Mouse (Mus musculus): ENCODE measurements around the gene Mthfd1. TPM values are rescaled to one million over a fixed set of nuclear protein-coding genes. Genes with fewer than 3 reads are reported as not detected.

Gene Mthfd1
- polyA plus RNA-seq, 1 experiment: 30.6 TPM

DNA sequence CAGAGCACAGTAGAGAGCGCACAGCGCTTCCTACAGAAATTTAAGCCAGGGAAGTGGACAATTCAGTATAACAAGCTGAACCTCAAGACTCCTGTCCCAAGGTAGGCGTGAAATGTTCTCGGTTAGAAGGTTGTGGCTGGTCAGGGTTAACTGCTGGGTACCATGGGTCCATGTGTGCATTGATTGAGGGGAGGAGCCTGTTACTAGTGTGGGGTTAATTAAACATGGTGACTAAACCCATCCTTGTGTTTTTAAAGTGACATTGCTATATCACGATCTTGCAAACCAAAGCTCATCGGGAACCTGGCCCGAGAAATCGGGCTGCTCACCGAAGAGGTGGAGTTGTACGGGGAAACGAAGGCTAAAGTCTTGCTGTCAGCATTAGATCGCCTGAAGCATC, 34.3 kb downstream of the Mthfd1 start:
- TF ChIP-seq FLI1 (IDR thresholded peaks at IDR 0.05; ENCODE audit: low read length) (no peak), GATA1 (IDR thresholded peaks at IDR 0.05; ENCODE audit: borderline replicate concordance, low read length) (no peak)
- no peaks in the 10 kb centered on the region for H3K9me3 ChIP-seq
- no peaks in the 10 kb centered on the region for H3K27me3 ChIP-seq (replicated peaks)
- H3K4me1 ChIP-seq: peaks cover 12% of the 10 kb centered on the region
- peaks cover 89% of the 10 kb centered on the region for H3K36me3 ChIP-seq (replicated peaks; ENCODE audit: low read length)
- no peak overlapping the region for H3K4me3 ChIP-seq (replicated peaks)

DNA sequence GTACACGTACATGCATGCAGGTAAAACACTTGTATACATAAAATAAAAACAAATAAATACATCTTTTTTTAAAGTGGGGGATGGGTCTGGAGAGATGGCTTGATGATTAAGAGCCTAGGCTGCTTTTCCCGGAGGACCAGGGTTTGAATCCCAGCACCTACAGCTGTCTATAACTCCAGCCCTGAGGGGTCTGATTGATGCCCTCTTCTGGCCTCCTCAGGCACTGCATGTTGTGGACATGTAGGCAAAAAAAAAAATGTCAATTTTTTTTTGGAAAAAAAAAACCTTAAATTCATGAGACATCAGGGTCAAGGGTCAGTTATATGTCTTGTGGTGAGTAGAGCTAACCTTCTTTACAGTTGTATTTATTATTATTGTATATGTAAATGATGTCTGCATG, 35.2 kb downstream of the Mthfd1 start:
- Histone ChIP-seq H3K4me1 (peaks cover 14% of the 10 kb centered on the region), H3K27me3 (replicated peaks) (no peaks in the 10 kb centered on the region), H3K4me3 (replicated peaks) (no peak overlapping the region), H3K9me3 (no peaks in the 10 kb centered on the region), H3K36me3 (replicated peaks; ENCODE audit: low read length) (peaks cover 91% of the 10 kb centered on the region)
- no peak for TF ChIP-seq FLI1 (IDR thresholded peaks at IDR 0.05; ENCODE audit: low read length)
- TF ChIP-seq GATA1 (IDR thresholded peaks at IDR 0.05; ENCODE audit: borderline replicate concordance, low read length): no peak

DNA sequence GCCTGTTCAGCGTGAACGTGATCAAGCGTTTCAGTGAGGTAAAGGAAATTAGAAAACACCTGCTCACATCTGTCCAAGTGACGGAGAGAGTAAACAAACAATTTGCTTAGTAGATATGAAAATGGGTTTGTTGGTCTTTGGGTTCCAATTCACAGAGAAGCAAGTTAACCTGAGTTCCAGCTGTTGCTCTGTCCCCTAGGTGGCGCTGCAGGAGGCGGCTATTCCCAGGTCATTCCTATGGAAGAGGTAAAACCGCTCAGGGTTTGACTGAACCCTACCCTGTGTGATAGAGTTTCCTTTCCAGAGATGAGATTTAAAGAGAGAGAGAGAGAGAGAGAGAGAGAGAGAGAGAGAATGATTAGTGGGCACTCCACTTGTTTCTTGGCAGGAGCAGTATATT, 38.1 kb downstream of the Mthfd1 start:
- Histone ChIP-seq H3K36me3 (replicated peaks; ENCODE audit: low read length) (peaks cover 95% of the 10 kb centered on the region), H3K9me3 (no peaks in the 10 kb centered on the region), H3K4me1 (peaks cover 31% of the 10 kb centered on the region), H3K27me3 (replicated peaks) (no peaks in the 10 kb centered on the region), H3K4me3 (replicated peaks) (no peak overlapping the region)
- TF ChIP-seq FLI1 (IDR thresholded peaks at IDR 0.05; ENCODE audit: low read length): no peak

DNA sequence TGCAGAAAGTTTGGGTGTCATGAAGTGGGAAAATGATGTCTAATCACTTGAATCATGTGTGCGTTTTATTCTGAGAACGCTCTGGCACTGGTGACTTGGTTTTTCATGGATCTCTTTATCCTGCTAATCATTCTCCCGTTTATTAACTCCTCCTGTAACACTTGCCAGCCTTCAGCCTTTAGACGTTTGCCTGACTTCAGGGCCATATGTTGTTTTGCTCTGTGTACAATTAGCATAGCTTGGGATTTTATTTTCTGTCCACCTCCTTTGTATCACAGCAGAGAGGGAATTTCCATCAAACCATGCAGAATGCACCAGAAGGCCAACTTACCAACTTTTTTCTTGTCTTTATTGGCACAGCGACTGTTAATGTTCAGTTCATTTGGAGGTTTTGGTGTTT, 42.7 kb downstream of the Mthfd1 start:
- TF ChIP-seq FLI1 (IDR thresholded peaks at IDR 0.05; ENCODE audit: low read length) (no peak), GATA1 (IDR thresholded peaks at IDR 0.05; ENCODE audit: borderline replicate concordance, low read length) (no peak)
- H3K36me3 ChIP-seq (replicated peaks; ENCODE audit: low read length): peaks cover 96% of the 10 kb centered on the region
- peaks cover 51% of the 10 kb centered on the region for H3K4me1 ChIP-seq
- H3K9me3 ChIP-seq: no peaks in the 10 kb centered on the region
- H3K27me3 ChIP-seq (replicated peaks): no peaks in the 10 kb centered on the region
- no peak overlapping the region for H3K4me3 ChIP-seq (replicated peaks)

DNA sequence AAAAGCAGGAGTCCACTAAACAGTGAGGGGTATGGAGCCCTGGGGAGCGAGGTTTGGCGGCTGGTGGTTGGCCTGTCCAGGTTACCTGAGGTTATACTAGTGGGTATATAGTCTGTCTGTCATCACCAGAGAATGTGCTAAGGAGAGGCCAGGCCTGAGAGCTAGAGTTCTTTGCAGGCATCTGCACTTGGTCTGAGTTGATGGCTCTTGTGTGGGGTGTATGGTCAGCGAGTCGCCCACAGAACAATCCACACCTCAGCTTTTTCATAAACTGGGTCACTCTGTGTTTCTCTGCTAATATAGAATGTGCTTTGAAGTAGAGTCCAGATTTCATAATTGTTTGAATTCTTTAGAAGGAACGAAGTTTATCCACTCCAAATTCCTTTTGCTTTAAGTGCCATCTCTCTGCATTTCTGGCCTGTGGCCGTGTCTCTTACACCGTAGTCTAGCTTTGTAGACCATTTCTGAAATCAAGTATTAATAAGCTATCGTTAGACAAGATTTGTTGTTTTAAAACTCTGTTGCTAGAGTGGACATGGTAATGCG, 44.3 kb downstream of the Mthfd1 start:
- no peaks in the 10 kb centered on the region for H3K27me3 ChIP-seq (replicated peaks)
- H3K4me1 ChIP-seq: peaks cover 45% of the 10 kb centered on the region
- no peaks in the 10 kb centered on the region for H3K9me3 ChIP-seq
- TF ChIP-seq GATA1 (IDR thresholded peaks at IDR 0.05; ENCODE audit: borderline replicate concordance, low read length): no peak
- no peak for TF ChIP-seq FLI1 (IDR thresholded peaks at IDR 0.05; ENCODE audit: low read length)
- peaks cover 98% of the 10 kb centered on the region for H3K36me3 ChIP-seq (replicated peaks; ENCODE audit: low read length)
- H3K4me3 ChIP-seq (replicated peaks): no peak overlapping the region

DNA sequence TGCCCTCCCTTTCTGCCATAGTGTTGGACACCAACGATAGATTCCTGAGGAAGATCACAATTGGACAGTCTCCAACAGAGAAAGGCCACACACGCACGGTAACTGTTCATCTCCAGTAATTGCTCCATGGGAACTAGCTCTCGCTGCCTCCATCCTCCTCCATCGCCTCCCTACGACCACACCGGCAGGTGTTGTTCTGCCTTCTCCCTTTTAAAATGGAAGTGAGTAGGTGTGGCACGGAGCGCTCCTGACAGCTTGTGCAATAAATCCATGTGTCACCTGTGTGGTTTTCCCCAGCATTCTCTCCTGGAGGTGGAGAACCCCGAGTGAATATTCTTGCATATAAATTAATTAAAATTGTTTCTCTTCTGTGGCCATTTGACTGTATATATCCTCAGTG, 45.3 kb downstream of the Mthfd1 start:
- H3K36me3 ChIP-seq (replicated peaks; ENCODE audit: low read length): peaks cover 96% of the 10 kb centered on the region

DNA sequence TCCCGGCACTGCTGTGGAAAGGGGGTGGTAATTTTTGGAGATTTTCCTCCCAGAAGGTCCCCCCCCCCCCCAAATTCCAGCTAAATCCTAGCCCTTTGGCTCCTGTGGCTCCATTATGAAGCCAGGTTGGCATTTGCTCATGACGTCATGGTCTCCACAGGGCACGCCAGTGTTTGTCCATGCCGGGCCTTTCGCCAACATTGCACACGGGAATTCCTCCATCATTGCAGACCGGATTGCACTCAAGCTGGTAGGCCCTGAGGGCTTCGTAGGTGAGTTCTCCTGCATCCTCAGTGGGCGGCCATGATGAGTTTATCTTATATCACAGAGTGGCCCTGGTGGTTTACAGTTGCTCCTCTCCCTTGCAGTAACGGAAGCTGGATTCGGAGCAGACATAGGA, 48.4 kb downstream of the Mthfd1 start:
- peaks cover 62% of the 10 kb centered on the region for H3K4me1 ChIP-seq
- no peaks in the 10 kb centered on the region for H3K27me3 ChIP-seq (replicated peaks)
- H3K36me3 ChIP-seq (replicated peaks; ENCODE audit: low read length): peaks cover 90% of the 10 kb centered on the region
- H3K4me3 ChIP-seq (replicated peaks): no peak overlapping the region
- H3K9me3 ChIP-seq: no peaks in the 10 kb centered on the region
- TF ChIP-seq FLI1 (IDR thresholded peaks at IDR 0.05; ENCODE audit: low read length) (no peak), GATA1 (IDR thresholded peaks at IDR 0.05; ENCODE audit: borderline replicate concordance, low read length) (no peak)

More for the DNA sequence above, 45.3 kb downstream of the Mthfd1 start:
- TF ChIP-seq GATA1 (IDR thresholded peaks at IDR 0.05; ENCODE audit: borderline replicate concordance, low read length) (no peak), FLI1 (IDR thresholded peaks at IDR 0.05; ENCODE audit: low read length) (no peak)
- Histone ChIP-seq H3K9me3 (no peaks in the 10 kb centered on the region), H3K4me3 (replicated peaks) (no peak overlapping the region), H3K4me1 (peaks cover 49% of the 10 kb centered on the region), H3K27me3 (replicated peaks) (no peaks in the 10 kb centered on the region)

DNA sequence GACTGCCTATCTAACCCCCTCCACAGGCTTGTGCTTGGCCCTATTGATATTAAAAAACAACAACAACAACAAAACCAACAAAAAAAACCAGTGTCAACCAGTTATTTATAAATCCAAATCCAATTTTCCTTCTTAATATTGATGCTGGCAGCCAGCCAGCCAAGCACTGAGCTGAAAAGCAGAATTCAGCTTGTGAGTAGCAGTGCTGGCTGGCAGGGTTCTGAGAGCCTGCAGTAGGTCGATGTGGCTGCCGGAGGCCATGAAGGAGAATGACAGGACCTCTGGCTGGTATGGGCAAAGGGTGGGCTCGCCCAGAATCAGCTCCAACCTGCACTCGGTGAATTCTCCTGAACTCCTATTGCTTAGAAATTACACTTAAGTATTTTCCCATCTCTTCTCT, 49.1 kb downstream of the Mthfd1 start:
- H3K27me3 ChIP-seq (replicated peaks): no peaks in the 10 kb centered on the region
- peaks cover 62% of the 10 kb centered on the region for H3K4me1 ChIP-seq
- TF ChIP-seq FLI1 (IDR thresholded peaks at IDR 0.05; ENCODE audit: low read length): no peak
- TF ChIP-seq GATA1 (IDR thresholded peaks at IDR 0.05; ENCODE audit: borderline replicate concordance, low read length): no peak
- no peaks in the 10 kb centered on the region for H3K9me3 ChIP-seq
- H3K36me3 ChIP-seq (replicated peaks; ENCODE audit: low read length): peaks cover 89% of the 10 kb centered on the region
- no peak overlapping the region for H3K4me3 ChIP-seq (replicated peaks)

DNA sequence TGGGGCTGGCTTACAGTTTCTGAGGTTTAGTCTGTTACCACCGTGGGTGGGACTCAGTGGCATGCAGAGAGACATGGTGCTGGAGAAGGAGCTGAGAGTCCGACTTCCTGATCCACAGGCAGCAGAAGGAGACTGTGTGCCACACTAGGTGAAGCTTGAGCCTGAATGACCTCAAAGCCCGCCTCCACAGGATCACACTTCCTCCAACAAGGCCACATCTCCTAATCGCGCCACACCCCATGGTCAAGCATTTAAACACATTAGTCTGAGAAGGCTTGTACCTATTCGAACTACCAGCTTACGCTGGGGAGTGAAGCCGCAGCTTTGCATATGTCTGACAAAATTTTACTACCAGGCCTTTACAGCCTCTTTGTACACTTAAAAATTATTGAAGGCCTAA, 50.0 kb downstream of the Mthfd1 start:
- Histone ChIP-seq H3K9me3 (no peaks in the 10 kb centered on the region), H3K4me3 (replicated peaks) (no peak overlapping the region), H3K4me1 (peaks cover 69% of the 10 kb centered on the region), H3K27me3 (replicated peaks) (no peaks in the 10 kb centered on the region), H3K36me3 (replicated peaks; ENCODE audit: low read length) (peaks cover 79% of the 10 kb centered on the region)
- TF ChIP-seq GATA1 (IDR thresholded peaks at IDR 0.05; ENCODE audit: borderline replicate concordance, low read length): no peak
- TF ChIP-seq FLI1 (IDR thresholded peaks at IDR 0.05; ENCODE audit: low read length): no peak

DNA sequence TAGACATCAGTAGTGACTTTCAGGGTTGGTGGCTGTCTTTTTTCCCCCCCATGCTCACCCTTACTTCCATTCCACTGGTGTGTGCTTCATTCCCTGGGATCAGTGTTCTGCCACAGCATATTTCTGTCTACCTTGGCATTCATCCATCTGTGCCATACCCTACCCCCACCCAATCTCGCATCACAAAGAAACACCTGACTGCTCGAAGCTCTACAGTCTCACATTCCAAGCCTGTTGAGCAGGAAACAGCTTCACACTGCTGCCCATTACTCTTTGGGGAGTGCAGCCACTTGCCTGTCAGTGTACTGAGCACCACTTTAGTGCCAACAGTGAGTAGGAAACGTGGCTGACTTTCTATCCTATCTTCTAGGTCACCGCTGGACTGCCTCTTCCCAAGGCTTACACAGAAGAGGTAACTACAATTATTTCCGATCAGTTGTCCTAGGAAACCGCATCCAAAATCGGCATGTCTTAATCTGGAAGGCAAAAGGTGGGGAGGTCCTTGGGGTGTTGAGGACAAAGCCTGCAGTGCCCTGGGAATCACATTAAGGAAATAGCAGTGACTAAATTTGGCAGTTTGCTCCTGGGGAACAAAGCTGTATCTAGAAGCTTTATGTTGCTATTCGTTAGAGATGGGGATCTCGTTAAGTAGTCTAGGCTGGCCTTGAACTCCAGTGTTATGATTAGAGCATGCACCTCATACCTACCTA, 51.9 kb downstream of the Mthfd1 start:
- peaks cover 77% of the 10 kb centered on the region for H3K36me3 ChIP-seq (replicated peaks; ENCODE audit: low read length)
- H3K4me3 ChIP-seq (replicated peaks): peak overlapping the region; percentile 7
- H3K27me3 ChIP-seq (replicated peaks): no peaks in the 10 kb centered on the region
- no peaks in the 10 kb centered on the region for H3K9me3 ChIP-seq
- TF ChIP-seq FLI1 (IDR thresholded peaks at IDR 0.05; ENCODE audit: low read length): no peak
- H3K4me1 ChIP-seq: peaks cover 79% of the 10 kb centered on the region

All from megakaryocyte, embryonic 14.5 days (primary cell).